Mouse (Mus musculus) stomach, postnatal 0 days (tissue): ENCODE results near the gene Gdi2. TPM values are rescaled to one million over a fixed set of nuclear protein-coding genes. Genes with fewer than 3 reads are reported as not detected.

Experiments
- ATAC-seq: fragments of 200-750 bp; cut with Nextera tagmentation; 2 replicates; pipeline ENCODE4 v1.8.0; 2017; ENCODE audit not compliant: low FRiP score, low TSS enrichment
- DNase-seq: peaks from one replicate; pipeline ENCODE4 v3.0.0-alpha.2; 2016; ENCODE audit warnings: low spot score
- H3K27ac ChIP-seq: fragments of 300-500 bp; sonication (generic); replicated peaks from 2 replicates; pipeline ENCODE4 v1.5.1; 2014; ENCODE audit warnings: mild to moderate bottlenecking, control low read depth
- H3K27me3 ChIP-seq: fragments of 300-500 bp; sonication (generic); 2 replicates; pipeline ENCODE4 v1.6.1; 2014; ENCODE audit warnings: low read length; ENCODE audit not compliant: control insufficient read depth, insufficient read depth
- H3K36me3 ChIP-seq: fragments of 300-500 bp; sonication (generic); 2 replicates; pipeline ENCODE4 v1.6.1; 2014; ENCODE audit warnings: low read length, mixed read lengths; ENCODE audit not compliant: control insufficient read depth, insufficient read depth
- H3K4me1 ChIP-seq: fragments of 300-500 bp; sonication (generic); replicated peaks from 2 replicates; pipeline ENCODE4 v1.6.1; 2014; ENCODE audit warnings: antibody characterized with exemption; ENCODE audit not compliant: control insufficient read depth, insufficient read depth
- H3K4me2 ChIP-seq: fragments of 300-500 bp; sonication (generic); replicated peaks from 2 replicates; pipeline ENCODE4 v1.6.1; 2014; ENCODE audit warnings: low read depth, mild to moderate bottlenecking, control low read depth, moderate library complexity
- H3K4me3 ChIP-seq: fragments of 300-500 bp; sonication (generic); 2 replicates; pipeline ENCODE4 v1.5.1; 2014; ENCODE audit warnings: low read depth, low read length, control low read depth
- H3K9ac ChIP-seq: fragments of 300-500 bp; sonication (generic); 2 replicates; pipeline ENCODE4 v1.6.1; 2014; ENCODE audit warnings: mild to moderate bottlenecking, low read length, control low read depth, mixed read lengths
- H3K9me3 ChIP-seq: fragments of 300-500 bp; sonication (generic); 2 replicates; pipeline ENCODE4 v1.6.1; 2016; ENCODE audit warnings: low read length; ENCODE audit not compliant: control insufficient read depth
- CTCF ChIP-seq: IDR thresholded peaks from 2 replicates; pipeline ENCODE4 v1.5.1; 2016; ENCODE audit warnings: antibody characterized with exemption, low read depth, mild to moderate bottlenecking, moderate library complexity
- EP300 ChIP-seq: optimal IDR thresholded peaks from 2 replicates; pipeline ENCODE3; 2016; ENCODE audit warnings: antibody characterized with exemption
- WGBS: fragments of 180-500 bp; shearing (Covaris S2); extraction: QIAGEN DNeasy Blood & Tissue Kit; methylation state at CpG from one replicate; pipeline ENCODE4 v1.1.7; 2014; 5-methylcytosine and 5-hydroxymethylcytosine counted together
- polyA plus RNA-seq: library from polyadenylated mRNA; unstranded; fragments of >200 nt; fragmentation: Nextera tagmentation; extraction: Ambion mirVana; gene quantifications from 2 replicates; pipeline ENCODE4 v1.2.1, GENCODE M21; 2015

Gdi2 gene
- polyA plus RNA-seq, 1 experiment from 2014 or later: 359 TPM

GRCm38 (mm10) chr13:3540166-3540565 lies 2.3 kb downstream of the Gdi2 start:
- Histone ChIP-seq H3K9me3 (no peaks in the 10 kb centered on the region), H3K4me2 (peak overlapping the region; percentile 71), H3K27me3 (no peaks in the 10 kb centered on the region), H3K36me3 (no peaks in the 10 kb centered on the region), H3K4me1 (peaks cover 11% of the 10 kb centered on the region), H3K9ac (no peak overlapping the region), H3K4me3 (peak overlapping the region; percentile 15; the same call in 1 of the 2 replicates), H3K27ac (no peak overlapping the region)
- 54% methylated on average over 2 of the region's 2 CpGs for WGBS
- ATAC-seq (no peak), DNase-seq (no peak)
- TF ChIP-seq CTCF (no peak), EP300 (no peak)

- H3K27me3 ChIP-seq: no peaks in the 10 kb centered on the region
Measured at GRCm38 (mm10) chr13:3541159-3541782, 3.4 kb downstream of the Gdi2 start.

GRCm38 (mm10) chr13:3544077-3544874 lies 6.4 kb downstream of the Gdi2 start:
- TF ChIP-seq EP300 (no peak), CTCF (peak; percentile 21; the same call in 1 of the 2 replicates)
- DNase-seq: no peak
- WGBS: 87% methylated on average over 4 of the region's 4 CpGs
- peak overlapping the region; percentile 56 for H3K27ac ChIP-seq
- H3K36me3 ChIP-seq: no peaks in the 10 kb centered on the region
- no peak for ATAC-seq
- H3K4me3 ChIP-seq: no peak overlapping the region
- H3K9me3 ChIP-seq: no peaks in the 10 kb centered on the region
- peaks cover 12% of the 10 kb centered on the region for H3K4me1 ChIP-seq
- H3K27me3 ChIP-seq: no peaks in the 10 kb centered on the region
- no peak overlapping the region for H3K4me2 ChIP-seq
- H3K9ac ChIP-seq: no peak overlapping the region

More at GRCm38 (mm10) chr13:3541159-3541782, 3.4 kb downstream of the Gdi2 start:
- H3K36me3 ChIP-seq: no peaks in the 10 kb centered on the region
- ATAC-seq: no peak
- TF ChIP-seq CTCF (no peak), EP300 (no peak)
- no peak overlapping the region for H3K4me3 ChIP-seq
- WGBS: 75% methylated on average over 2 of the region's 2 CpGs
- H3K4me2 ChIP-seq: no peak overlapping the region
- H3K4me1 ChIP-seq: peaks cover 11% of the 10 kb centered on the region
- H3K9ac ChIP-seq: no peak overlapping the region
- no peak for DNase-seq
- H3K27ac ChIP-seq: no peak overlapping the region
- H3K9me3 ChIP-seq: no peaks in the 10 kb centered on the region

DNA sequence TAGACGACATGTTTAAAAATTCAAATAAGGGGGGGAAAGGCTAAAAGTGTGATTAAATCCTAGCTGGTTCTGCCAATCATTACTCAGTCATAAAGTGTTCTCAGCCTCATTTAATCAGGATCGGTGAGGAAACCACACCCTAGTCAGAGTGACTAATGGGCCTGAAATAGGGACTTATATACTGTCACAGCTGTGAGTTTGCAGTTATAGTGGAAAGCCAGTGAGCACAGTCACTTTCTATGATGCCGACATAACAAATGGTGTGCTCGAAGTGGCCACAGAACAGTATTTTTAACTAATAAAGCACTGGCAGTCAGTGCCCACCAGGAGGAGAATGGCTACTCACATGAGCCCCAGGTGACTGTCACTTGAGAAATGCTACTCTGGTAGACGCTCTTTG lies 7.1 kb downstream of the Gdi2 start:
- H3K9ac ChIP-seq: no peak overlapping the region
- no peaks in the 10 kb centered on the region for H3K36me3 ChIP-seq
- no peak overlapping the region for H3K4me2 ChIP-seq
- H3K27ac ChIP-seq: peak overlapping the region; percentile 56
- DNase-seq (no peak), ATAC-seq (peak; percentile 90)
- no peaks in the 10 kb centered on the region for H3K27me3 ChIP-seq
- 47% methylated on average over 5 of the region's 5 CpGs for WGBS
- H3K9me3 ChIP-seq: no peaks in the 10 kb centered on the region
- peaks cover 9% of the 10 kb centered on the region for H3K4me1 ChIP-seq
- TF ChIP-seq CTCF (peak; percentile 16; the same call in 1 of the 2 replicates), EP300 (no peak)
- H3K4me3 ChIP-seq: no peak overlapping the region

DNA sequence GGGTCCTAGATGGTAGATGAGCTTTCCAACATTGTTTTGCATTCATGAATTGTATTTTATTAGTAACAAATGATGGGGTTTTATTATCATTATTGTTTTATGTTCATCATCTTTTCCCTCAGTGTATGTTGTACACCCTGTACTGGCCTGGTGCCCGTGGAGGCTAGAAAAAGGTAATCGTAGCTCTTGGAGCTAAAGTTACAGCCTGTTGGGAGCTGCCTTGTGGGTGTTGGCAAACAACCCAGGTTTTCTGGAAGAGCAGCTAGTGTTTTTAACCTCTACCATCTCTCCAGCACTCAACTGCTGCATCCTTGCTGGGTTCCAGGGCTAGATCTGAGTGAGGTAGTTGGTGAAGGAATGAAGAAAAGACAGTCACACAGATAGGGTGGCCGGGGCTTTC lies 9.5 kb downstream of the Gdi2 start:
- TF ChIP-seq EP300 (no peak), CTCF (no peak)
- H3K4me3 ChIP-seq: no peak overlapping the region
- no peaks in the 10 kb centered on the region for H3K9me3 ChIP-seq
- 0 out of 2 replicates have a peak overlapping the region, but pooled peaks have one; percentile 40 for H3K27ac ChIP-seq
- no peak for ATAC-seq
- 64% methylated on average over 3 of the region's 3 CpGs for WGBS
- no peak overlapping the region for H3K4me2 ChIP-seq
- H3K27me3 ChIP-seq: no peaks in the 10 kb centered on the region
- no peaks in the 10 kb centered on the region for H3K36me3 ChIP-seq
- H3K9ac ChIP-seq: no peak overlapping the region
- no peak for DNase-seq
- 0 out of 2 replicates have a peak, but pooled peaks cover 3% of the 10 kb centered on the region for H3K4me1 ChIP-seq
